Mouse (Mus musculus) G1E (cell line): ENCODE data around the gene Cwc22. TPM values are rescaled to one million over a fixed set of nuclear protein-coding genes. Genes with fewer than 3 reads are reported as not detected.

Experiments
- ATAC-seq: 2 replicates; pipeline ENCODE4 v1.8.0; 2016; ENCODE audit warnings: mild to moderate bottlenecking; ENCODE audit not compliant: insufficient number of reproducible peaks, poor library complexity, low FRiP score, severe bottlenecking; ENCODE audit errors: extremely low read depth
- DNase-seq: peaks from one replicate; pipeline ENCODE4 v3.0.0; 2012; ENCODE audit warnings: low spot score
- H3K27me3 ChIP-seq: 2 replicates; pipeline ENCODE4 v1.6.1; 2012; ENCODE audit warnings: mild to moderate bottlenecking, low read length, inconsistent platforms; ENCODE audit not compliant: insufficient read depth
- H3K36me3 ChIP-seq: replicated peaks from 2 replicates; pipeline ENCODE3; 2012; ENCODE audit warnings: mild to moderate bottlenecking, inconsistent platforms
- H3K4me1 ChIP-seq: 2 replicates; pipeline ENCODE4 v1.6.1; 2012; ENCODE audit warnings: low read depth, low read length, inconsistent platforms, mixed read lengths; ENCODE audit not compliant: insufficient read depth
- H3K4me3 ChIP-seq: 2 replicates; pipeline ENCODE4 v1.5.1; 2012; ENCODE audit warnings: low read depth, mild to moderate bottlenecking, inconsistent platforms, low read length, moderate library complexity, mixed read lengths
- H3K9me3 ChIP-seq: replicated peaks from 2 replicates; pipeline ENCODE4 v1.6.1; 2012; ENCODE audit warnings: inconsistent platforms
- CTCF ChIP-seq: IDR thresholded peaks from 2 replicates; pipeline ENCODE4 v1.5.1; 2012; ENCODE audit warnings: low read depth, low read length, inconsistent platforms, mixed read lengths
- GATA1 ChIP-seq: IDR thresholded peaks from 2 replicates; pipeline ENCODE4 v1.6.1; 2012; ENCODE audit warnings: borderline replicate concordance, low read length, inconsistent platforms, mixed read lengths
- GATA2 ChIP-seq: IDR thresholded peaks from 2 replicates; pipeline ENCODE4 v1.6.1; 2012; ENCODE audit warnings: low read depth, low read length, inconsistent platforms, borderline replicate concordance
- POLR2AphosphoS5 ChIP-seq: IDR thresholded peaks from 2 replicates; pipeline ENCODE4 v1.6.1; 2012; ENCODE audit warnings: low read depth, low read length, inconsistent platforms; ENCODE audit not compliant: insufficient replicate concordance
- TAL1 ChIP-seq: conservative IDR thresholded peaks from 2 replicates; pipeline ENCODE4 v1.6.1; 2012; ENCODE audit warnings: low read depth, low read length, inconsistent platforms, mixed read lengths
- polyA plus RNA-seq: library from polyadenylated mRNA; stranded (reverse); fragments of >175 nt; gene quantifications from 2 replicates; pipeline ENCODE4 v1.2.3, GENCODE M21; 2012
- total RNA-seq, 2 experiments: library from RNA; stranded (forward) in 1 of 2; stranded (reverse) in 1 of 2; fragments of 200-1000 nt in 1 of 2; fragments of >200 nt in 1 of 2; fragmentation: Nextera tagmentation in 1 of 2; gene quantifications; 2 replicates each; pipeline ENCODE4 v1.2.3; 2014 to 2017

The Cwc22 gene
- total and polyA plus RNA-seq, 3 experiments: 22.5 to 106 (median 84.4) TPM

- DNase-seq (no peak), ATAC-seq (no peak)
- TF ChIP-seq CTCF (no peak), GATA1 (no peak)
- H3K9me3 ChIP-seq: no peaks in the 10 kb centered on the region
- no peaks in the 10 kb centered on the region for H3K4me1 ChIP-seq
- no peaks in the 10 kb centered on the region for H3K36me3 ChIP-seq
- no peaks in the 10 kb centered on the region for H3K27me3 ChIP-seq
- H3K4me3 ChIP-seq: no peak overlapping the region
Measured at GRCm38 (mm10) chr2:77885491-77886130, 60.6 kb downstream of the Cwc22 start.

GRCm38 (mm10) chr2:77885036-77885435 lies 61.1 kb downstream of the Cwc22 start:
- Histone ChIP-seq H3K4me1 (no peaks in the 10 kb centered on the region), H3K36me3 (no peaks in the 10 kb centered on the region), H3K4me3 (no peak overlapping the region), H3K9me3 (no peaks in the 10 kb centered on the region), H3K27me3 (no peaks in the 10 kb centered on the region)
- no peak for DNase-seq
- TF ChIP-seq POLR2AphosphoS5 (no peak), GATA2 (no peak), TAL1 (no peak), CTCF (no peak), GATA1 (no peak)
- no peak for ATAC-seq

DNA sequence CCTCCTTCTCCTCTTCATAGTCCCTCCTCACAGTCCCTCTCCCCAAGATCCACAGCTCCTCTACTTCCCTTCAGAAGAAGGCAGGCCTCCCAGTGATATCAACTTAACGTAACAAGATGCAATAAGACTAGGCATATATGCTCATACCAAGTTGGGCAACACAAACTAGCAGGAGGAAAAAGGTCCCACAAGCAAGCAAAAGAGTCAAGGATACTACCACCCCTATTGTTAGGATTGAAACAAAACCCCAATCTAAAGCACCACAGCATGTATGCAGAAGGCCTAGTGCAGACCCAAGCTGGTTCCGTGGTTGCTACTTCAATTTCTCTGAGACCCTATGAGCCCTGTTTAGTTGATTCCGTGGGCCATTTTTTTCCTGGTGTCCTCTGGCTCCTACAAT lies 61.7 kb downstream of the Cwc22 start:
- TF ChIP-seq GATA2 (no peak), TAL1 (no peak), POLR2AphosphoS5 (no peak), CTCF (no peak), GATA1 (no peak)
- Histone ChIP-seq H3K36me3 (no peaks in the 10 kb centered on the region), H3K27me3 (no peaks in the 10 kb centered on the region), H3K4me3 (no peak overlapping the region), H3K4me1 (no peaks in the 10 kb centered on the region), H3K9me3 (no peaks in the 10 kb centered on the region)
- no peak for ATAC-seq
- no peak for DNase-seq

DNA sequence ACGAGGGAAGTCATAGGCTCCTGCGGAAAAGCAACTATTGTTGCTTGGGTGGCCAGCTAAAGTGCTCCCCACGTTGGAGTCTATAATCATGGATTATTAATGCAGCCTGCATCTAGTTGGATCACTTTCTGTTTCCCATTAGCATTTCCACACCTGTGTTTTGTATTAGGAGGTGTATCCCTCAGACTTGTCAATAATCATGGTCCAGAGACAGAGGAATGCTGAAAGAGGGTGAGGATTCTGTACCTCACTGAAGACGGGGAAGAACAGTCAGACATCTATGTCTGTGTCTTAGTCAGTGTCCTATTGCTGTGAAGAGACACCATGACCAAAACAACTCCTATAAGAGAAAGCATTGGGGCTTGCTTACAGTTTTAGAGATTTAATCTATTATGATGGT lies 63.2 kb downstream of the Cwc22 start:
- H3K9me3 ChIP-seq: no peaks in the 10 kb centered on the region
- no peaks in the 10 kb centered on the region for H3K4me1 ChIP-seq
- TF ChIP-seq TAL1 (no peak), GATA1 (no peak), CTCF (no peak), GATA2 (no peak), POLR2AphosphoS5 (no peak)
- H3K27me3 ChIP-seq: no peaks in the 10 kb centered on the region
- H3K36me3 ChIP-seq: no peaks in the 10 kb centered on the region
- ATAC-seq (no peak), DNase-seq (no peak)
- H3K4me3 ChIP-seq: no peak overlapping the region

- no peak for ATAC-seq
Measured at GRCm38 (mm10) chr2:77881301-77882199, 64.6 kb downstream of the Cwc22 start.

GRCm38 (mm10) chr2:77880351-77880750 lies 65.8 kb downstream of the Cwc22 start:
- DNase-seq: no peak

More at GRCm38 (mm10) chr2:77881301-77882199, 64.6 kb downstream of the Cwc22 start:
- H3K9me3 ChIP-seq: no peaks in the 10 kb centered on the region
- H3K27me3 ChIP-seq: no peaks in the 10 kb centered on the region
- TF ChIP-seq TAL1: no peak
- TF ChIP-seq GATA2: no peak
- no peaks in the 10 kb centered on the region for H3K36me3 ChIP-seq
- H3K4me1 ChIP-seq: no peaks in the 10 kb centered on the region
- H3K4me3 ChIP-seq: no peak overlapping the region
- no peak for DNase-seq

More at GRCm38 (mm10) chr2:77880351-77880750, 65.8 kb downstream of the Cwc22 start:
- H3K9me3 ChIP-seq: no peaks in the 10 kb centered on the region
- H3K27me3 ChIP-seq: no peaks in the 10 kb centered on the region
- TF ChIP-seq CTCF (no peak), GATA2 (no peak), POLR2AphosphoS5 (no peak), GATA1 (no peak), TAL1 (no peak)
- H3K4me1 ChIP-seq: no peaks in the 10 kb centered on the region
- no peak overlapping the region for H3K4me3 ChIP-seq
- H3K36me3 ChIP-seq: no peaks in the 10 kb centered on the region
- ATAC-seq: no peak
